Mouse (Mus musculus) cerebellum, adult 2 months (tissue): ENCODE measurements around the gene Lipa.

Experiments
- CTCF ChIP-seq: fragments of 200-500 bp; IDR thresholded peaks from 2 replicates; pipeline ENCODE4 v1.5.1; 2011; ENCODE audit warnings: low read depth, mild to moderate bottlenecking, control low read depth, low read length, moderate library complexity, borderline replicate concordance; ENCODE audit not compliant: insufficient read depth
- POLR2A ChIP-seq: fragments of 200-500 bp; IDR thresholded peaks from 2 replicates; pipeline ENCODE4 v1.6.1; 2011; ENCODE audit warnings: low read length, control low read depth, borderline replicate concordance; ENCODE audit not compliant: insufficient read depth

- TF ChIP-seq CTCF (no peak), POLR2A (no peak)
These were observed 10.9 kb downstream of the Lipa start for GRCm38 (mm10) chr19:34516346-34516745.
